Mouse (Mus musculus): ENCODE results near the gene Dag1.

Dag1 gene

GRCm38 (mm10) chr9:108182806-108183506, 80.8 kb downstream of the Dag1 start:
- no peak for DNase-seq

GRCm38 (mm10) chr9:108178391-108178790, 85.4 kb downstream of the Dag1 start:
- no peak for DNase-seq

- DNase-seq, result no peak
Observed at GRCm38 (mm10) chr9:108175116-108175838, 88.5 kb downstream of the Dag1 start.

GRCm38 (mm10) chr9:108172777-108173350, 90.9 kb downstream of the Dag1 start:
- no peak for DNase-seq

- DNase-seq, result no peak
Observed at GRCm38 (mm10) chr9:108169751-108170150, 94.0 kb downstream of the Dag1 start.

- no peak for DNase-seq
Observed at GRCm38 (mm10) chr9:108165143-108165542, 98.6 kb downstream of the Dag1 start.

GRCm38 (mm10) chr9:108163646-108164284, 100.0 kb downstream of the Dag1 start:
- DNase-seq, result no peak

GRCm38 (mm10) chr9:108157891-108158290, 105.9 kb downstream of the Dag1 start:
- no peak for DNase-seq

- DNase-seq, result no peak
Observed at GRCm38 (mm10) chr9:108157451-108157850, 106.3 kb downstream of the Dag1 start.

GRCm38 (mm10) chr9:108156786-108157185, 107.0 kb downstream of the Dag1 start:
- DNase-seq, result peak in 1 of 2 experiments; percentile 25

- DNase-seq, result peak in 1 of 2 experiments; percentile 17
Observed at GRCm38 (mm10) chr9:108154814-108155213, 108.9 kb downstream of the Dag1 start.

Measured in thymus, postnatal 36 days (tissue).